Mouse (Mus musculus) cerebellum, adult 2 months (tissue): ENCODE results near the gene Slc24a2.

Source experiments
- CTCF ChIP-seq: fragments of 200-500 bp; IDR thresholded peaks from 2 replicates; pipeline ENCODE4 v1.5.1; 2011; ENCODE audit warnings: low read depth, mild to moderate bottlenecking, control low read depth, low read length, moderate library complexity, borderline replicate concordance; ENCODE audit not compliant: insufficient read depth
- POLR2A ChIP-seq: fragments of 200-500 bp; IDR thresholded peaks from 2 replicates; pipeline ENCODE4 v1.6.1; 2011; ENCODE audit warnings: low read length, control low read depth, borderline replicate concordance; ENCODE audit not compliant: insufficient read depth

- no peak for TF ChIP-seq CTCF
- TF ChIP-seq POLR2A: no peak
Observed at GRCm38 (mm10) chr4:87055768-87056167, 174.5 kb downstream of the Slc24a2 start.
